Mouse (Mus musculus) c-Kit-negative CD71-positive TER-119-positive erythroid progenitor cells, embryonic 14.5 days (primary cell): ENCODE measurements at regions not wholly inside any gene's neighbourhood (a gene's known extent, or its start where the extent isn't known, plus 50 kb on each side); places are given as distances from the start of the nearest gene placed in this dataset.

Experiments used
- DNase-seq: peaks from one replicate; pipeline ENCODE4 v3.0.0-alpha.2; 2013; ENCODE audit warnings: low read depth, low spot score

GRCm38 (mm10) chr14:46706462-46706861 lies 53.9 kb upstream of the Cdkn3 start:
- DNase-seq = no peak

GRCm38 (mm10) chr14:46704316-46704751 lies 56.0 kb upstream of the Cdkn3 start:
- no peak for DNase-seq

- no peak for DNase-seq
These were observed 57.5 kb upstream of the Cdkn3 start for GRCm38 (mm10) chr14:46702669-46703435.

- DNase-seq = no peak
These were observed 67.8 kb upstream of the Cdkn3 start for GRCm38 (mm10) chr14:46692571-46692970.

GRCm38 (mm10) chr14:46692067-46692466 lies 68.3 kb upstream of the Cdkn3 start:
- DNase-seq = no peak

- DNase-seq = no peak
These were observed 77.6 kb upstream of the Cdkn3 start for GRCm38 (mm10) chr14:46682728-46683127.

GRCm38 (mm10) chr14:46678935-46679334 lies 81.4 kb upstream of the Cdkn3 start:
- no peak for DNase-seq

GRCm38 (mm10) chr14:46671482-46672225 lies 88.7 kb upstream of the Cdkn3 start:
- no peak for DNase-seq

GRCm38 (mm10) chr14:46671062-46671461 lies 89.3 kb upstream of the Cdkn3 start:
- DNase-seq = no peak

- DNase-seq = no peak
These were observed 89.9 kb upstream of the Cdkn3 start for GRCm38 (mm10) chr14:46670221-46671046.

- DNase-seq = no peak
These were observed 92.1 kb upstream of the Cdkn3 start for GRCm38 (mm10) chr14:46668275-46668674.

- DNase-seq = no peak
These were observed 96.0 kb upstream of the Cdkn3 start for GRCm38 (mm10) chr14:46664305-46664704.

GRCm38 (mm10) chr14:46663529-46663928 lies 96.8 kb upstream of the Cdkn3 start:
- DNase-seq = no peak

GRCm38 (mm10) chr14:46661792-46662545 lies 98.4 kb upstream of the Cdkn3 start:
- no peak for DNase-seq

GRCm38 (mm10) chr14:46661118-46661791 lies 99.1 kb upstream of the Cdkn3 start:
- DNase-seq = no peak

GRCm38 (mm10) chr14:46659365-46659764 lies 101.0 kb upstream of the Cdkn3 start:
- DNase-seq = no peak

- DNase-seq = no peak
These were observed 104.1 kb upstream of the Cdkn3 start for GRCm38 (mm10) chr14:46656249-46656648.

GRCm38 (mm10) chr14:46647319-46647974 lies 112.9 kb upstream of the Cdkn3 start:
- DNase-seq = no peak

GRCm38 (mm10) chr14:46646673-46647318 lies 113.5 kb upstream of the Cdkn3 start:
- no peak for DNase-seq
